Mouse (Mus musculus) MEL (cell line): Measurements from ENCODE around the gene Mthfd2l. TPM values are rescaled to one million over a fixed set of nuclear protein-coding genes. Genes with fewer than 3 reads are reported as not detected.

Source experiments
- DNase-seq: peaks from one replicate; pipeline ENCODE4 v3.0.0; 2011; ENCODE audit warnings: low read depth, low spot score
- H3K27ac ChIP-seq: 2 replicates; pipeline ENCODE4 v1.5.1; 2012; ENCODE audit warnings: low read depth, mild to moderate bottlenecking, control low read depth, low read length, moderate library complexity; ENCODE audit not compliant: control insufficient read depth
- H3K27me3 ChIP-seq, 2 experiments: fragments of 150-350 bp in 1 of 2; sonication (generic) in 1 of 2; 2 replicates each; pipeline ENCODE4 v1.6.1; 2012; ENCODE audit warnings: low read length in 2 of 2, mild to moderate bottlenecking in 2 of 2, improper control_type of control experiment in 1 of 2, moderate library complexity in 1 of 2; ENCODE audit not compliant: insufficient read depth in 2 of 2, control insufficient read depth in 1 of 2
- H3K36me3 ChIP-seq, 2 experiments: 2 replicates each; pipeline ENCODE4 v1.6.1; 2012 to 2014; ENCODE audit warnings: low read length in 2 of 2, improper control_type of control experiment in 1 of 2, inconsistent platforms in 1 of 2, mild to moderate bottlenecking in 1 of 2; ENCODE audit not compliant: insufficient read depth in 2 of 2, control insufficient read depth in 1 of 2
- H3K4me1 ChIP-seq, 2 experiments: fragments of 150-350 bp in 1 of 2; sonication (generic) in 1 of 2; 2 replicates each; pipeline ENCODE4 v1.6.1; 2012; ENCODE audit warnings: low read length in 2 of 2, improper control_type of control experiment in 1 of 2, mild to moderate bottlenecking in 1 of 2; ENCODE audit not compliant: insufficient read depth in 2 of 2, control insufficient read depth in 1 of 2
- H3K4me3 ChIP-seq, 2 experiments: fragments of 150-350 bp in 1 of 2; sonication (generic) in 1 of 2; 2 replicates each; pipeline ENCODE4 v1.5.1; 2012; ENCODE audit warnings: low read depth in 2 of 2, low read length in 2 of 2, mild to moderate bottlenecking in 2 of 2, moderate library complexity in 2 of 2, control low read depth in 1 of 2, improper control_type of control experiment in 1 of 2; ENCODE audit not compliant: control insufficient read depth in 1 of 2, insufficient read depth in 1 of 2
- H3K79me2 ChIP-seq: 2 replicates; pipeline ENCODE4 v1.6.1; 2012; ENCODE audit warnings: mild to moderate bottlenecking, low read length, moderate library complexity; ENCODE audit not compliant: control insufficient read depth, poor library complexity, insufficient read depth
- H3K9ac ChIP-seq: 2 replicates; pipeline ENCODE4 v1.6.1; 2012; ENCODE audit warnings: low read depth, mild to moderate bottlenecking, control low read depth, low read length, moderate library complexity; ENCODE audit not compliant: control insufficient read depth, poor library complexity, severe bottlenecking
- H3K9me3 ChIP-seq: fragments of 150-350 bp; sonication (generic); replicated peaks from 2 replicates; pipeline ENCODE4 v1.6.1; 2012; ENCODE audit warnings: mild to moderate bottlenecking, low read length, improper control_type of control experiment, moderate library complexity; ENCODE audit not compliant: insufficient read depth
- BHLHE40 ChIP-seq: IDR thresholded peaks from 2 replicates; pipeline ENCODE4 v1.6.1; 2012; ENCODE audit warnings: low read depth, mild to moderate bottlenecking, inconsistent platforms, low read length, improper control_type of control experiment, borderline replicate concordance
- CHD1 ChIP-seq: IDR thresholded peaks from 2 replicates; pipeline ENCODE4 v1.6.1; 2012; ENCODE audit warnings: low read depth, mild to moderate bottlenecking, inconsistent platforms, low read length, improper control_type of control experiment
- CHD2 ChIP-seq: IDR thresholded peaks from 2 replicates; pipeline ENCODE4 v1.6.1; 2011; ENCODE audit warnings: low read length, improper control_type of control experiment
- CTCF ChIP-seq, 3 experiments: IDR thresholded peaks in 2 of 3; conservative IDR thresholded peaks in 1 of 3; 2 replicates each; pipeline ENCODE4 v1.5.1; 2011 to 2012; ENCODE audit warnings: low read length in 3 of 3, low read depth in 2 of 3, mild to moderate bottlenecking in 2 of 3, improper control_type of control experiment in 1 of 3, inconsistent platforms in 1 of 3, mixed read lengths in 1 of 3, moderate library complexity in 1 of 3; ENCODE audit not compliant: control insufficient read depth in 1 of 3, insufficient read depth in 1 of 3, poor library complexity in 1 of 3, severe bottlenecking in 1 of 3
- E2F4 ChIP-seq: IDR thresholded peaks from 2 replicates; pipeline ENCODE4 v1.6.1; 2011; ENCODE audit warnings: low read depth, low read length, improper control_type of control experiment, borderline replicate concordance
- EP300 ChIP-seq, 2 experiments: IDR thresholded peaks; 2 replicates each; pipeline ENCODE4 v1.6.1; 2011; ENCODE audit warnings: improper control_type of control experiment in 2 of 2, low read length in 2 of 2, low read depth in 1 of 2, mild to moderate bottlenecking in 1 of 2
- ETS1 ChIP-seq: IDR thresholded peaks from 2 replicates; pipeline ENCODE4 v1.6.1; 2012; ENCODE audit warnings: low read depth, mild to moderate bottlenecking, inconsistent platforms, low read length, improper control_type of control experiment, moderate library complexity
- GABPA ChIP-seq: IDR thresholded peaks from 2 replicates; pipeline ENCODE4 v1.6.1; 2012; ENCODE audit warnings: low read depth, mild to moderate bottlenecking, inconsistent platforms, low read length, improper control_type of control experiment, moderate library complexity
- GATA1 ChIP-seq: IDR thresholded peaks from 2 replicates; pipeline ENCODE4 v1.6.1; 2011; ENCODE audit warnings: low read depth, low read length, improper control_type of control experiment
- JUND ChIP-seq: IDR thresholded peaks from 2 replicates; pipeline ENCODE4 v1.6.1; 2011; ENCODE audit warnings: low read depth, mild to moderate bottlenecking, improper control_type of control experiment, low read length
- KAT2A ChIP-seq: conservative IDR thresholded peaks from 2 replicates; pipeline ENCODE4 v1.6.1; 2012; ENCODE audit warnings: low read depth, low read length, improper control_type of control experiment, inconsistent platforms
- MAFK ChIP-seq: IDR thresholded peaks from 2 replicates; pipeline ENCODE4 v1.6.1; 2011; ENCODE audit warnings: low read depth, mild to moderate bottlenecking, low read length, improper control_type of control experiment, borderline replicate concordance
- MAX ChIP-seq: IDR thresholded peaks from 2 replicates; pipeline ENCODE4 v1.6.1; 2011; ENCODE audit warnings: low read length, improper control_type of control experiment
- MAZ ChIP-seq: IDR thresholded peaks from 2 replicates; pipeline ENCODE4 v1.6.1; 2012; ENCODE audit warnings: low read depth, mild to moderate bottlenecking, inconsistent platforms, low read length, improper control_type of control experiment
- MEF2A ChIP-seq: IDR thresholded peaks from 2 replicates; pipeline ENCODE4 v1.6.1; 2014; ENCODE audit warnings: low read depth, mild to moderate bottlenecking, inconsistent platforms, low read length, improper control_type of control experiment; ENCODE audit not compliant: poor library complexity, insufficient replicate concordance, severe bottlenecking; ENCODE audit errors: extremely low read depth
- MXI1 ChIP-seq: IDR thresholded peaks from 2 replicates; pipeline ENCODE4 v1.6.1; 2011; ENCODE audit warnings: mild to moderate bottlenecking, low read depth, low read length, improper control_type of control experiment
- MYB ChIP-seq: IDR thresholded peaks from 2 replicates; pipeline ENCODE4 v1.6.1; 2011; ENCODE audit warnings: mild to moderate bottlenecking, low read depth, low read length, improper control_type of control experiment
- NELFE ChIP-seq: IDR thresholded peaks from 2 replicates; pipeline ENCODE4 v1.6.1; 2011; ENCODE audit warnings: low read depth, low read length, improper control_type of control experiment
- POLR2AphosphoS5 ChIP-seq: IDR thresholded peaks from 2 replicates; pipeline ENCODE4 v1.6.1; 2012; ENCODE audit warnings: low read depth, borderline replicate concordance, mild to moderate bottlenecking, inconsistent platforms, low read length, moderate library complexity, mixed read lengths
- RCOR1 ChIP-seq: IDR thresholded peaks from 2 replicates; pipeline ENCODE4 v1.6.1; 2012; ENCODE audit warnings: low read depth, mild to moderate bottlenecking, inconsistent platforms, low read length, improper control_type of control experiment
- SIN3A ChIP-seq: IDR thresholded peaks from 2 replicates; pipeline ENCODE4 v1.6.1; 2012; ENCODE audit warnings: low read length, improper control_type of control experiment, inconsistent platforms
- SMC3 ChIP-seq: IDR thresholded peaks from 2 replicates; pipeline ENCODE4 v1.6.1; 2011; ENCODE audit warnings: low read depth, low read length, improper control_type of control experiment
- TBP ChIP-seq: IDR thresholded peaks from 2 replicates; pipeline ENCODE4 v1.8.0; 2011; ENCODE audit warnings: low read depth, low read length, improper control_type of control experiment
- TCF12 ChIP-seq: IDR thresholded peaks from 2 replicates; pipeline ENCODE4 v1.6.1; 2014; ENCODE audit warnings: low read depth, mild to moderate bottlenecking, inconsistent platforms, low read length, improper control_type of control experiment, moderate library complexity
- UBTF ChIP-seq: IDR thresholded peaks from 2 replicates; pipeline ENCODE4 v1.6.1; 2012; ENCODE audit warnings: low read depth, mild to moderate bottlenecking, inconsistent platforms, low read length, improper control_type of control experiment, moderate library complexity, borderline replicate concordance; ENCODE audit not compliant: insufficient read depth
- USF1 ChIP-seq: IDR thresholded peaks from 2 replicates; pipeline ENCODE4 v1.6.1; 2014; ENCODE audit warnings: low read depth, mild to moderate bottlenecking, inconsistent platforms, low read length, improper control_type of control experiment, moderate library complexity
- USF2 ChIP-seq, 2 experiments: IDR thresholded peaks; 2 replicates each; pipeline ENCODE4 v1.6.1; 2011 to 2012; ENCODE audit warnings: improper control_type of control experiment in 2 of 2, low read length in 2 of 2, borderline replicate concordance in 1 of 2, inconsistent platforms in 1 of 2, low read depth in 1 of 2, mild to moderate bottlenecking in 1 of 2; ENCODE audit not compliant: insufficient read depth in 1 of 2
- ZKSCAN1 ChIP-seq: IDR thresholded peaks from 2 replicates; pipeline ENCODE4 v1.6.1; 2012; ENCODE audit warnings: low read depth, mild to moderate bottlenecking, inconsistent platforms, low read length, improper control_type of control experiment, moderate library complexity
- ZNF384 ChIP-seq: IDR thresholded peaks from 2 replicates; pipeline ENCODE4 v1.6.1; 2012; ENCODE audit warnings: low read depth, mild to moderate bottlenecking, inconsistent platforms, low read length, improper control_type of control experiment
- polyA plus RNA-seq, 2 experiments: library from polyadenylated mRNA; stranded (reverse) in 1 of 2; unstranded in 1 of 2; fragments of >175 nt in 1 of 2; fragments of >200 nt in 1 of 2; gene quantifications; 2 replicates each; pipeline versions ENCODE4 v1.2.1 to v1.2.4; 2012; ENCODE audit warnings: low replicate concordance in 2 of 2, low read depth in 1 of 2; ENCODE audit not compliant: insufficient read length in 2 of 2, insufficient read depth in 1 of 2, missing spikeins in 1 of 2
- total RNA-seq: library from RNA; depleted of rRNA; stranded (reverse); fragments of 300-350 nt; gene quantifications from 2 replicates; pipeline ENCODE4 v1.2.3, GENCODE M21; 2012

Mthfd2l gene
- total and polyA plus RNA-seq, 3 experiments, result not detected

DNA sequence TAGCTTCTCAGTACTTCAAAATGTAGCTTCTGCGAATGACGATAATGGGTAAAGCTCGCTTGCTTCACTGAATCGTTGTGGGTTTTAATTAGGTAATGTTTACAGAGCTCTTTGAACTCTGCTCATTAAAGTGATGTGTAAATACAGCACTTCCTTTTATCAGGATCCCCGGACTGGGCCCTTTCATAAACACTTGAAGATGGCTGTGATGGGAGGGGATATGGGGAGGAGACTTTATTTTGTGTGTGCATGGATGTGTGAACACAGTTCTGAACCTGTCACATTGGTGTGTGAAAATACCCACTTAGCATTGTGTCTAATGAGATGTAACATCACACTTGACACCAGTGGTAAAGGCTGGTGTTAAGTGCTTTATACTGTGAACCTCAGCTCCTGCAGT lies 56.7 kb downstream of the Mthfd2l start:
- Histone ChIP-seq H3K27me3 (peaks cover 0 to 10% of the 10 kb centered on the region in 2 experiments; a peak in 2 of 4 replicates), H3K36me3 (no peaks in the 10 kb centered on the region), H3K4me1 (no peaks in the 10 kb centered on the region), H3K9me3 (no peaks in the 10 kb centered on the region), H3K9ac (no peak overlapping the region), H3K79me2 (no peaks in the 10 kb centered on the region), H3K4me3 (no peak overlapping the region), H3K27ac (no peak overlapping the region)
- TF ChIP-seq EP300 (IDR thresholded peaks at IDR 0.05; ENCODE audit: low read depth in 1 of 2, low read length in 2 of 2) (no peak), GATA1 (no peak), GABPA (no peak), MEF2A (no peak), NELFE (no peak), MXI1 (no peak), CHD2 (no peak), KAT2A (no peak), MYB (no peak), MAZ (no peak), USF2 (IDR thresholded peaks at IDR 0.05; ENCODE audit: borderline replicate concordance in 1 of 2, insufficient read depth in 1 of 2, low read depth in 1 of 2, low read length in 2 of 2) (no peak), RCOR1 (no peak), ETS1 (no peak), ZNF384 (no peak), ZKSCAN1 (no peak), CTCF (IDR thresholded peaks at IDR 0.05 in 2 of 3, conservative IDR thresholded peaks at IDR 0.05 in 1 of 3; ENCODE audit: control insufficient read depth in 1 of 3, insufficient read depth in 1 of 3, low read depth in 2 of 3, low read length in 3 of 3, poor library complexity in 1 of 3, severe bottlenecking in 1 of 3) (no peak), USF1 (no peak), TCF12 (no peak), MAFK (no peak)
- no peak for DNase-seq

DNA sequence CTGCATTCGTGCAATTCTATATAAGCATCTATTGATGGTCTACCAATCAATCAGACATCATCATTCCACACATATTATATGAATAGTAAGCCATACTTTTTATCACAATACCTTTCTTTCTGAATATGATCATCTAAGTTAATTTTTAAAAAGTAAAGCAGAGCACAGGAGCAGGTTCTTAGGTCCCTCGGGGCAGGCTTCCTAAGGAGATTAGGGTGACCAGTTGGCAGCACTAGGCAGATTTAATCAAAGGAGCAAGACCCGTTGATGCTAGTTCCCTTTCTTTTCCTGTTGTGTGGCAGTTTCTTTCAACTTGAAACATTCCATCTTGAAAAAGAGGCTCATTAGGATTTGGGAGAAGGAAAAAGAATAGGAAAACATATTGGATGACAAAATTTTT lies 57.2 kb downstream of the Mthfd2l start:
- H3K27me3 ChIP-seq, result peaks cover 0 to 8% of the 10 kb centered on the region in 2 experiments; a peak in 2 of 4 replicates
- H3K4me1 ChIP-seq, result no peaks in the 10 kb centered on the region
- no peaks in the 10 kb centered on the region for H3K36me3 ChIP-seq
- no peak overlapping the region for H3K27ac ChIP-seq
- H3K9ac ChIP-seq, result no peak overlapping the region
- no peaks in the 10 kb centered on the region for H3K9me3 ChIP-seq
- no peaks in the 10 kb centered on the region for H3K79me2 ChIP-seq
- H3K4me3 ChIP-seq, result no peak overlapping the region
- TF ChIP-seq TBP, result no peak
- no peak for TF ChIP-seq UBTF
- no peak for TF ChIP-seq CHD1
- no peak for TF ChIP-seq ETS1
- no peak for TF ChIP-seq MAX
- no peak for TF ChIP-seq JUND
- TF ChIP-seq USF2 (IDR thresholded peaks at IDR 0.05; ENCODE audit: borderline replicate concordance in 1 of 2, insufficient read depth in 1 of 2, low read depth in 1 of 2, low read length in 2 of 2), result no peak
- no peak for TF ChIP-seq GABPA
- TF ChIP-seq BHLHE40, result no peak
- no peak for TF ChIP-seq E2F4
- no peak for TF ChIP-seq SMC3
- TF ChIP-seq MAZ, result no peak
- no peak for TF ChIP-seq SIN3A
- TF ChIP-seq POLR2AphosphoS5, result no peak
- no peak for TF ChIP-seq EP300 (IDR thresholded peaks at IDR 0.05; ENCODE audit: low read depth in 1 of 2, low read length in 2 of 2)
- TF ChIP-seq ZNF384, result no peak
- TF ChIP-seq NELFE, result no peak
- TF ChIP-seq MXI1, result no peak
- DNase-seq, result no peak
